Mouse (Mus musculus) ovary, adult 2 months (tissue): ENCODE measurements around the gene Ccdc6. TPM values are rescaled to one million over a fixed set of nuclear protein-coding genes. Genes with fewer than 3 reads are reported as not detected.

Experiments
- polyA plus RNA-seq: library from polyadenylated mRNA; depleted of rRNA; stranded (reverse); fragments of >200 nt; gene quantifications from 2 replicates; pipeline ENCODE4 v1.2.3, GENCODE M21; 2012; rRNA removed

Ccdc6 gene
- polyA plus RNA-seq, result 41.8 and 42.2 TPM in 2 replicates

DNA sequence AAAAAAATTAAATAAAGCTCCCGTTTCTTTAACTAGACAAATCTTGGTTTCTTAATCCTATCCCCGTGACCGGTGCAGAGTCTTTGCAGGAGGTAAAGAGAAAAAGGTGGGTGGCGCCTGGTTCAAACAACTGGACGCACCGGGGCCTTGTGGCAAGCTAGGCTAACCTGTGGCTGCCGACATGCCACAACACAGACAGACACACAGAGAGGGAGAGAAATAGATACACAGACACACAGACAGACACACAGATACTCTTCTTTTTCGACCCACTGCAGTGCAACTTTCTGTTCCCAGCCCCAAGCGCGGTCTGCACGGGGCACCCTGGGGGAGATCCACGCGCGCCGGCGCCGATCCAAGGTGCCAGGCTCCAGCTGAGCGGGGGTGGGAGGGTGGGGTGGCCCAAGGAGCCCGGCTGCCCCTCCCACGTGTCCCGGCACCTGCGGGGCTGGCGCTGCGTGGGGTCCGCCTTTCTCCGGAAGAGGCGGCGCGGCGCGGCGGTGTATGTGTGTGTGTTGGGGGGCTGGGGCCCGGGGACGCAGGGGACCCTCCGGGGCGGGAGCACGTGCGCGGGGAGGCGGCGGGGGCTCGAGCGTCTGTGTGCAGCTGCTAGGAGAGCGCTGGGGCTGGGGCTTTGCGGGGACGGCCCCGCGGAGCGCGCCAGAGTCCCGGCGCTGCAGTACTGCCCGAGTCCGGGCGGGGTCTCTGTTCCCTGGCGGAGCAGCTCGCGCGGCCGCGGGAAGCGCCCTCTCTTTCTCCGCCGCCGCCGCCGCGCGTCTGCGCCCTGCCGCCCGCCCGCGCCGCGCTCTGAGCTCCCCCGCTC lies at the start of gene Ccdc6:
Ccdc6 (plus strand) TSS at position 756 of the 823 bp plus-strand sequence.

DNA sequence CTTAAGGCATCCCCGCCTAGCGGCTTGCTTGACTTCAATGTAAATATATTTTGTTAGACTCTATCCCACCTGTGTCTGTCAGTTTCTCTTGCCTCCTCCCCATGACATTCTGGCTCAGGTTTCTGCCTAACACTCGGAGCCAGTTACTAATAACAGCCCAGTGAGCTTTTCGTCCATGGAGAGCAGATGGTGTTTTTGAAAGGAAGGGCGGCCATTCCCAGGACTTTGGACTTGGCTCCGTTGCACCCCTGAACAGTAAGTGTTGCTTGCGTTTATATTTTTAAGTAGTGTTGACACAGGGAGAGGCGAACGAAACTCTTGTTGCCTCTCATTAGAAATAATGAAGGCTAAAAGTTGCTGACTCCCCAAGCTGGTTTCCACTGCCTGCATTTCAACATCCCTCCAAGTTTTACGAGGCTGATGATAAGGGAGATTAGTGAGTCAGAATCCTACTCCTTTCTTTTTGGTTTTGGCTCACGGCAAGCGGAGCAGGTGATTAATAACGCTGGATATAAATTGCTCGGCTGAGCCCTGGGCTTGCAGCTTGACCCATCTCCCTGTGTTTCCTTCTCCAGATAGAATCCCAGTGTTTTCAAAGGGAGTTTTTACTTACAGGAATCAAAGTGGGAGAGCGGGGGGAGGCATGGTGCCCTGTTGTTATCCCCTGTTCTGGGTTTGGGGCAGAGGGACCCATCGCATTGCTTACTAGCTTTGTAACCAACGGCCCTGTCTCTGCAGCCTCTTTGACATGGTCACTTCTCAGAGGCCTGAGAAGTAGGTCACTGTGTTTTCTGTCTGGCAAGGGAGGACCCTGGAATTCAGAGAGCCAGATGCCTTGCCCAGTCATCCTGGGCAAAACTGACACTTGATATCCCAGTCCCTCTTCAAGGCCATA lies 107.8 kb downstream of the Ccdc6 start, which contains the start of gene Mrln:
Mrln (plus strand) TSS at position 160 of the 895 bp plus-strand sequence.

Other genes starting within 250 kb of the Ccdc6 start
- 1.1 and 1.4 TPM in 2 replicates for gene Mrln, start 107.5 kb downstream of the Ccdc6 start, polyA plus RNA-seq
- 11.2 and 11.8 TPM in 2 replicates for gene Slc16a9, start 148.0 kb downstream of the Ccdc6 start, polyA plus RNA-seq